Mouse (Mus musculus): ENCODE measurements around the gene Wnt3a.
A peak's percentile ranks its signal among the peaks of the same experiment; 100 is the strongest.
"Not testable (repeated sequence)": the region's sequence is repeated elsewhere in the genome, so short reads cannot be mapped to it uniquely, and the experiment has no call there.

The Wnt3a gene

GRCm38 (mm10) chr11:59307422-59308163 is 17.0 kb upstream of the Wnt3a start:
- DNase-seq = peak; percentile 87 to 89

- peak; percentile 59 to 73 for DNase-seq
These were observed 16.2 kb upstream of the Wnt3a start, which contains the start of gene Wnt9a for GRCm38 (mm10) chr11:59306461-59307421. Gene Wnt9a, plus strand, starts transcription at chr11:59306928.

- DNase-seq = peak in 1 of 2 experiments; percentile 21
These were observed 15.3 kb upstream of the Wnt3a start for GRCm38 (mm10) chr11:59305821-59306215.

DNA sequence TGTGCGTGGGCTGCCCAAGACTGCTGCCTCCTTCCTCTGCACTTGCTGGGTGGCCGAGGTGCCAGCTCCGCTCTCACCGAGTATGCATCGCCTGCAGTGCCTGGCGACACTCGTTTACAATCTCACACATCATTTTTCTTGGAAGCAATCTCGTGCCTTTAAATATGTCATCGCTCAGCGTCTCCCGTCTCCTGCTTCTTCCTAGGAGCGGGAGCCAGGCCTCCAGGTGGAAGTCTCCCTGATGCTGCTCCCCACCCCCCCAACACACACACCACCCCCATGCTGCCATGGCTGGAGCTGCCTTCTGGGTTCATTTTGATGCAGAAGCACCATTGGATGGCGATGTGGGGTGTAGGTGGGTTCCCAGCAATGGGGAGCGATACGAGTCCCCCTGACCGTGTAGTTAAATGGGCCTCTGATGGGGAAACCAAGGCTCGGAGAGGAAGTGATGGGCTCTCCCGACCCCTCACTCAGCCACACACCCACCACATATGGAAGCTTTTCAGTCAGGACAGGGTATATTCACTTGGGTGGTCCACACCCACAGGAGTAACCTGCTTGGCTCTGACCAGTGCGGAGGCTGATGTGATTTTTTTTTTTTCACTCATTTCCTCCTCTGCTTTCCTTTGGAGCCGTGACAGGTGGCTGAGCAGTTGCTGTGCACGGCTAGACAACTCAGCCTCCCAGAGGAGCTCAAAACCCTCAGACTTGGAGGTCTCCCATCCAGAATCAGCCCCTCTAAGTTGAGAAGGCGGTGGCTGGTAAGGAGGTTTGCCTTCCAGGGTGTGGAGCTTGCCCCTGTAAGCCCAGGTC is 14.7 kb upstream of the Wnt3a start:
- no peak for DNase-seq

- DNase-seq = peak; percentile 87
These were observed 12.4 kb upstream of the Wnt3a start for GRCm38 (mm10) chr11:59302700-59303569.

DNA sequence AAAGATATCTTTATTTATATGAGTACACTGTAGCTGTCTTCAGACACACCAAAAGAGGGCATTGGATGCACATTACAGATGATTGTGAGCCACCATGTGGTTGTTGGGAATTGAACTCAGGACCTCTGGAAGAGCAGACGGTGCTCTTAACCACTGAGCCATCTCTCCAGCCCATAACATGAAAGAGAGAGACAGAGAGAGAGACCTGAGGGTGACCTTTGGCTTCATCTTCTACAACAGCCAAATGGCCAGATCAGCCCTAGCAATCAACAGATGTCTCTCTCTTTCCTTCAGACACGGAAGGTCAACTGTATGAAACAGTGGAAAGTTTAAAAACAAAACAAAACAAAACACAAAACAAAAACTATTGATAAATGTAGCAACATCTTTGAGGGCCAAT is 10.5 kb upstream of the Wnt3a start:
- not testable (repeated sequence) for DNase-seq

DNA sequence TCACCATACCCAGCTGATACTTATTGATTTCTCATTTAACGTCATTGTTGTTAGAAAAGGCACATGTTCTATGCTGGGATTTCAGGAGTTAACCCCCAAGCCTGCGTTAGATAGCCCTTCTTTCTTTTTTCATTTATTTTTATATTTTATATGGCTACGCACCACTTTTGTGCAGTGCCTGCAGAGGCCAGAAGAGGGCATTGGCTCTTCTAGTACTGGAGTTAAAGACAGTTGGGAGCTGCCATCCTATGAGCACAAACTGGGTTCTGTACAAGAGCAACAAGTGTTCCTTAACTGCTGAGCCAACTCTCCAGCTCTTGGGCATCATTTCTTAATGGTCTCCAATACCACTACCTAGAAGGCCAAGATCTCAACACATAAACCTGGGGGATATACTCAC is 9.6 kb upstream of the Wnt3a start:
- peak in 1 of 2 experiments; percentile 50 for DNase-seq

DNA sequence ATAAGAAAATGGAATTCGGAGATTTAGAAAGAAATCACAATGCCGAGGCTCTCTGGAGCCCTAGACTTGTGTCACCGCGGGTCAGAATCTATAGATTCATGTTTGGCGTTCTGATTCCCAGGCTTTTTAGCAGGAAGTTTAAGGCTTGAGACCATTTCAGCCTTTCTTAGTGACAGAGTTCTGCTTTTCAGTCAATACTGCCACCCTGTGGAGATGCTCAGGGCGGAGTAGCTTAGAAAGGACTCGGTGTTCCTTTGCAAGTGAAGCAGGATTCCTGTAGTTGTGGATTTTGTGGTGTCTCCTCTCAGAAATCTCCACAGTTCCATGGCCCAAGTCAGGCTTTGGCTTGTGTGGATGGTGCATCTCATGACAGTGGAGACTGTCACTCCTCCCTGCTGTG is 7.4 kb upstream of the Wnt3a start:
- peak in 1 of 2 experiments; percentile 65 for DNase-seq

GRCm38 (mm10) chr11:59293616-59294015 is 3.1 kb upstream of the Wnt3a start:
- DNase-seq = peak; percentile 68 to 75

GRCm38 (mm10) chr11:59289706-59290105 is 846 bp downstream of the Wnt3a start:
- no peak for DNase-seq

- DNase-seq = no peak
These were observed 6.4 kb downstream of the Wnt3a start for GRCm38 (mm10) chr11:59284146-59284545.

DNA sequence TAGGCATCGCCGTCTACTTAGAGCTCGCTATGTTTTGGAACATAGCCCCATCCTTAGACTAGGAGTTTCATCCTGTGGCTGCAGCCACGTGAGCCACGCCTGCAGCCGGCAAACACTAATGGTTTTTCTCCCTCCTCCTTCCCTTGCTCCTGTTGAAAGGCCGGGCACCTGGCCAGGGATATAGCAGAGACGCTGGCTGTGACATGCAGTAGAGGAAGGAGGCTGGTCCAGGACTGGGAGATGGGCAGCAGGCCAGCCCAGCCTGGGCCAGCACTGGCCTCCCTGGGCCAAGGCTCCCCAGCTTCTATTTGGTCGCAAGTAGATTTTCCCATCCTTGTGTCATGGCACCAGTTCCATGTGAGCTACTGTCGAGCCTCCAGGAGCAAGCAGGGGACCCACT is 7.6 kb downstream of the Wnt3a start:
- DNase-seq = peak; percentile 37 to 72

DNA sequence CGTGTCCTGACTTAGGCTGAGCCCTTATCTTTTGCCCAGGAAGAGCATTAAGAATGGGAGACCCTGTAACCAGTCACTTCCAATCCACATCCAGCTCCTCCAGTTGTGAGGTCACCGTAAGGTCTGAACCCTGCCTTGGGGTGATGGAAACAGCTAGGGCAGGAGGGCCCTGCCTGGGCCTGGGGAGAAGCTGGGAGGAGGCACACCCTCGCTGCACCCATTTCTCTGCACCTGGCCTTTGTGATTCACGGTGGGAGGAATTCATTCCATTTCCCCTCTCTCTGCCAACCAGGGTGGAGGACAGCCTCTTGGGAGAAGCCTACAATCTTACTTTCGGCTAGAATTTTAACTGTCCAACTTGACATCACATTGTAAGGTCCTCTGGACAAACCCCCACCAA is 8.4 kb downstream of the Wnt3a start:
- no peak for DNase-seq

GRCm38 (mm10) chr11:59278047-59278446 is 12.5 kb downstream of the Wnt3a start:
- DNase-seq = no peak

DNA sequence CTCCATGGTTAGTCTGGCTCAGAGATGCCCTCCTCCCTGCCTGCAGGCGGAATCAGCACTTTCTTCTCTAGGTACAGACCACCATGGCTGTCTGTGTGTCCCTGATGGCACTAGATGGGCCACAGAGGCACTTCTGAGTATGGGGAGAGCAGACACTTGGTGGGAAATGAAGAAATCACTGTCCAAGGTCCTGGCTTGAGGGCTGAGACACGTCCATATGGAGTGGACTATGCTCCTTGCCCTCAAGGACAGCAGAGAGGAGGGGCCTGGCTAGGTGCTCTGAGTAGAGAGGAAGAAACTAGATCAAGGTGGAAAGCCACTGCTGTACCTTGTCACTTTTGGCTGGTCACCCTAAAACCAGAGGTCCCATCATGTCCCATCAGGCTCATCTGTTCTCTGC is 13.7 kb downstream of the Wnt3a start:
- DNase-seq = peak in 1 of 2 experiments; percentile 14

DNA sequence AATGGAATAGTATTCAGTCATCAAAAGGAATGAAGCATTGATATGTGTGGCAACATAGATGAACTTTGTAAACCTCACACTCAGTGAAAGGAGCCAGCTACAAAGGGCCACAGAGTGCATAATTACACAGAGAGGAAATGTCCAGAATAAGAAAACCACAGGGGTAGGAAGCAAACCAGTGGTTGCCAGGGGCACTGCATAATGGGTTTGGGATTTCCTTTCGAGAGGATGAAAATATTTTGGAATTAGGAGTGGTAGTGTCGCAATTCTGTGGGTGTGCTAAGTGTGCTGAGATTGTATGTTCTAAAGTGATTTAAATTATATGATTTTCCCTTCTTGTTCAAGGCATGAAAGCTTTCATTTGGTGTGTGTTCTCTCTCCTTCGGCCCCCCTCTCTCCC is 16.4 kb downstream of the Wnt3a start:
- DNase-seq = no peak

- DNase-seq = no peak
These were observed 23.8 kb downstream of the Wnt3a start for GRCm38 (mm10) chr11:59266727-59267126.

DNA sequence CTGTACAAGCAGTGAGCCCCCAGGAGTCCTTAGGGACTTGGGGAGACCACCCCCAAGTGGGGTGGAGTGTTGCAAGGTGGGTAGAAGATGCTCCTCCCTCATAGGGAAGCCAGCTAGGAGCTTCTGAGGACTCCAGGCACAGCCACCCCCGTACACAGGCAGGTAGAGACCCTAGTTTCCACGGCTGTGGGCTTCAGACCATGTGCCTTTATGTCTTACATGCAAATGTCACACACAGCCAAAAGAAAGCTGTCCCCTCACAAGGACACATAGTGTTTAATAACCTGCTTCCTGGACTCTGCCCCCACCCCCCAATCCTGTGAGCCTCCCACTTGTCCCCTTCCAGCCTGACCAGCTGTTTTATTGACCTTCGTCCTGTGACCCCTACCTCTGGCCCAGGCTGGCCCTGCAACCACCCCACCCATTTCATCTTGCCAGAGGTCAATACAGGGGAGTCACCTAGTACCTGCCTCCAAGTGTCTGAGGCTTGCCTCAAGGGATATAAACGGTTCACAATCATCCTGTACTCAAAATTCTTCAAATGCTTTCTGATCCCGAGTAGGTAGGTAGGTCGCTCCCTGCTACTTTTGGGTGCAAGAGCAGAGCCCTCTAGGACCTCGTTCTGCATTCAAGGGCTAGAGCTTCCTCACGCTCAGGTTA is 25.3 kb downstream of the Wnt3a start:
- DNase-seq = no peak

- DNase-seq = no peak
These were observed 26.0 kb downstream of the Wnt3a start for GRCm38 (mm10) chr11:59264593-59264992.

GRCm38 (mm10) chr11:59263870-59264563 is 26.5 kb downstream of the Wnt3a start:
- DNase-seq = peak; percentile 16 to 55

- DNase-seq = no peak
These were observed 28.2 kb downstream of the Wnt3a start for GRCm38 (mm10) chr11:59262308-59262707.
